Mouse (Mus musculus) stomach, postnatal 0 days (tissue): Measurements from ENCODE around the gene Tmem245. TPM values are rescaled to one million over a fixed set of nuclear protein-coding genes. Genes with fewer than 3 reads are reported as not detected.

Source experiments
- ATAC-seq: fragments of 200-750 bp; cut with Nextera tagmentation; 2 replicates; pipeline ENCODE4 v1.8.0; 2017; ENCODE audit not compliant: low FRiP score, low TSS enrichment
- DNase-seq: peaks from one replicate; pipeline ENCODE4 v3.0.0-alpha.2; 2016; ENCODE audit warnings: low spot score
- H3K27ac ChIP-seq: fragments of 300-500 bp; sonication (generic); replicated peaks from 2 replicates; pipeline ENCODE4 v1.5.1; 2014; ENCODE audit warnings: mild to moderate bottlenecking, control low read depth
- H3K27me3 ChIP-seq: fragments of 300-500 bp; sonication (generic); 2 replicates; pipeline ENCODE4 v1.6.1; 2014; ENCODE audit warnings: low read length; ENCODE audit not compliant: control insufficient read depth, insufficient read depth
- H3K36me3 ChIP-seq: fragments of 300-500 bp; sonication (generic); 2 replicates; pipeline ENCODE4 v1.6.1; 2014; ENCODE audit warnings: low read length, mixed read lengths; ENCODE audit not compliant: control insufficient read depth, insufficient read depth
- H3K4me1 ChIP-seq: fragments of 300-500 bp; sonication (generic); replicated peaks from 2 replicates; pipeline ENCODE4 v1.6.1; 2014; ENCODE audit warnings: antibody characterized with exemption; ENCODE audit not compliant: control insufficient read depth, insufficient read depth
- H3K4me2 ChIP-seq: fragments of 300-500 bp; sonication (generic); replicated peaks from 2 replicates; pipeline ENCODE4 v1.6.1; 2014; ENCODE audit warnings: low read depth, mild to moderate bottlenecking, control low read depth, moderate library complexity
- H3K4me3 ChIP-seq: fragments of 300-500 bp; sonication (generic); 2 replicates; pipeline ENCODE4 v1.5.1; 2014; ENCODE audit warnings: low read depth, low read length, control low read depth
- H3K9ac ChIP-seq: fragments of 300-500 bp; sonication (generic); 2 replicates; pipeline ENCODE4 v1.6.1; 2014; ENCODE audit warnings: mild to moderate bottlenecking, low read length, control low read depth, mixed read lengths
- H3K9me3 ChIP-seq: fragments of 300-500 bp; sonication (generic); 2 replicates; pipeline ENCODE4 v1.6.1; 2016; ENCODE audit warnings: low read length; ENCODE audit not compliant: control insufficient read depth
- CTCF ChIP-seq: IDR thresholded peaks from 2 replicates; pipeline ENCODE4 v1.5.1; 2016; ENCODE audit warnings: antibody characterized with exemption, low read depth, mild to moderate bottlenecking, moderate library complexity
- EP300 ChIP-seq: optimal IDR thresholded peaks from 2 replicates; pipeline ENCODE3; 2016; ENCODE audit warnings: antibody characterized with exemption
- WGBS: fragments of 180-500 bp; shearing (Covaris S2); extraction: QIAGEN DNeasy Blood & Tissue Kit; methylation state at CpG from one replicate; pipeline ENCODE4 v1.1.7; 2014; 5-methylcytosine and 5-hydroxymethylcytosine counted together
- polyA plus RNA-seq: library from polyadenylated mRNA; unstranded; fragments of >200 nt; fragmentation: Nextera tagmentation; extraction: Ambion mirVana; gene quantifications from 2 replicates; pipeline ENCODE4 v1.2.1, GENCODE M21; 2015

Tmem245 gene
- polyA plus RNA-seq, 1 experiment from 2014 or later = 4.9 TPM

DNA sequence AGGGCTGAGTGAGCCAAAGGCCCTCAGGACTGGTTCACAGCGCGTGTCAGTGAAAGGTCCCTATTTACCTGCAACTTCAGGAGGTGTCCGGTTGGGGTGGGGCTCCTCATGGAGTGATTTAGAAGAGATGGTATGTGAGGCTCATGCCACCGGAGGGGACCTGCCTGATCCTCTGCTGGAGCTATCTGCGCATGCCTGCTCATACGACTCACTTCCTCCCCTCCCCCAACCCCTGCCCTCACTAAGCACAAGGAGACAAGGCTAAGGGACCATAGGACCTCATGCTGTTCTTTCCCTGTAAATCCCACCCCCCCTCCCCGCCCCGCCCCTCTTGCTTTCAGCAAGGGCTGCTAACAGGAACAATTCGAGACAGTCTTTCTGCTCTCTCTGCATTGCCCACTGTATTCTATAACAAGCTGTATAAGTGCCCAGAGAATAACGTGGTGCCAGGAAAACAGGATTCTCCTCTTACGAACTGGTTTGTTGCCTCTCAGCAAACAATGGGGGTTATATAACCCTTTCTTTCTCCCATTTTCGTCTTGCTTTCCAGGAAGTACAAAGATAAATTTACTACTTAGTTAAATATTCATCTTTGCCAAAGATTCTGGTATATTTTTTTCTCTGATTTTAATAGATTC, 101.2 kb downstream of the Tmem245 start:
- Histone ChIP-seq H3K9me3 (no peaks in the 10 kb centered on the region), H3K4me3 (no peak overlapping the region), H3K36me3 (no peaks in the 10 kb centered on the region; the same call in 1 of the 2 replicates), H3K4me2 (no peak overlapping the region), H3K4me1 (peaks cover 2% of the 10 kb centered on the region; the same call in 1 of the 2 replicates), H3K27ac (no peak overlapping the region), H3K27me3 (no peaks in the 10 kb centered on the region), H3K9ac (no peak overlapping the region)
- DNase-seq (no peak), ATAC-seq (no peak)
- TF ChIP-seq EP300 (no peak), CTCF (no peak)
- WGBS = 67% methylated on average over 12 of the region's 12 CpGs

GRCm38 (mm10) chr4:56844911-56845310, 102.3 kb downstream of the Tmem245 start:
- TF ChIP-seq EP300 = no peak
- no peak for TF ChIP-seq CTCF
- H3K4me3 ChIP-seq = no peak overlapping the region
- no peaks in the 10 kb centered on the region for H3K9me3 ChIP-seq
- no peak overlapping the region for H3K4me2 ChIP-seq
- DNase-seq (no peak), ATAC-seq (no peak)
- H3K36me3 ChIP-seq = no peaks in the 10 kb centered on the region; the same call in 1 of the 2 replicates
- no peak overlapping the region for H3K27ac ChIP-seq
- no peaks in the 10 kb centered on the region for H3K4me1 ChIP-seq
- WGBS = 81% methylated on average over 4 of the region's 4 CpGs
- H3K9ac ChIP-seq = no peak overlapping the region
- H3K27me3 ChIP-seq = no peaks in the 10 kb centered on the region

DNA sequence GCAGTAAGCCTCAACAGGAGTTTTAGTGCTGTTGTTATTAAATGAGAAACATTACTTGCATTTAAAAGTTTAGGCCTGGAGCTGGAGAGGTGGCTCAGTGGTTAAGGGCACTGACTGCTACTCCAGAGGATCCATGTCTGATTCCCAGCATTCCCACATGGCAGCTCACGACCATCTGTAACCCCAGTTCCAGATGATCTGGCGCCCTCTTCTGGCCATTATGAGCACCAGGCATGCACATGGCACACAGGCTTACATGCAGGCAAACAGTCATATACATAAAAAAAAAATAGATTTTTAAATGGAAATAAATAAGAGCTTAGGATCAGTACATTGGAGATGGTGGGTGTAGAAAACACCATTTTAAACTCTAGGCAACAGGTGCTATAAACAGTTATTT, 103.3 kb downstream of the Tmem245 start:
- H3K36me3 ChIP-seq = no peaks in the 10 kb centered on the region; the same call in 1 of the 2 replicates
- no peak overlapping the region for H3K27ac ChIP-seq
- H3K4me1 ChIP-seq = no peaks in the 10 kb centered on the region
- H3K4me2 ChIP-seq = no peak overlapping the region
- H3K27me3 ChIP-seq = no peaks in the 10 kb centered on the region
- no peak for DNase-seq
- H3K9me3 ChIP-seq = no peaks in the 10 kb centered on the region
- no peak for ATAC-seq
- H3K9ac ChIP-seq = no peak overlapping the region
- 95% methylated on average over 2 of the region's 2 CpGs for WGBS
- TF ChIP-seq EP300 (no peak), CTCF (peak; percentile 42)
- no peak overlapping the region for H3K4me3 ChIP-seq

DNA sequence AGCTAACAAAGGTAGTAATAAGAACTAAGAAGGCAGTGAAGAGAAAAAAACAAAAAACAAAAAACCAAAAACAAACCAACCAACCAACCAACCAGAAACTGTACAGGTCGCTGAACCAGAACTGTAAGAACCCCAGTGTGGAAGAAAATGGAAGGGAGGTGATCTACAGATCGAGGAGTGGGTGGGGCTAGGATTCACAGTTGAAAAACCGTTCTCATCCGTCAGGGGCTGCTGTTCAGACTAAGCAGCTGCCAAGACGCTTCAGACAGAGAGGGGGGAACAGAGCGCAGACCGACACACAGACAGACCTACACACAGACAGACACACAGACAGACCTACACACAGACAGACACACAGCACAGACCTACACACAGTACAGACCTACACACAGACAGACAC, 104.7 kb downstream of the Tmem245 start:
- WGBS = 69% methylated on average over 7 of the region's 7 CpGs
- Histone ChIP-seq H3K36me3 (no peaks in the 10 kb centered on the region; the same call in 1 of the 2 replicates), H3K4me1 (no peaks in the 10 kb centered on the region), H3K4me3 (no peak overlapping the region), H3K27me3 (no peaks in the 10 kb centered on the region), H3K9ac (no peak overlapping the region), H3K9me3 (no peaks in the 10 kb centered on the region), H3K27ac (no peak overlapping the region), H3K4me2 (no peak overlapping the region)
- ATAC-seq (no peak), DNase-seq (no peak)
- TF ChIP-seq EP300 (no peak), CTCF (no peak)

- WGBS = 54% methylated on average over 3 of the region's 3 CpGs
- Histone ChIP-seq H3K4me3 (no peak overlapping the region), H3K36me3 (no peaks in the 10 kb centered on the region; the same call in 1 of the 2 replicates), H3K9me3 (no peaks in the 10 kb centered on the region), H3K27me3 (no peaks in the 10 kb centered on the region), H3K4me2 (no peak overlapping the region), H3K9ac (no peak overlapping the region), H3K27ac (no peak overlapping the region), H3K4me1 (no peaks in the 10 kb centered on the region)
- DNase-seq (no peak), ATAC-seq (no peak)
- TF ChIP-seq CTCF = no peak
- no peak for TF ChIP-seq EP300
Measured at GRCm38 (mm10) chr4:56840297-56840696, 106.9 kb downstream of the Tmem245 start.

DNA sequence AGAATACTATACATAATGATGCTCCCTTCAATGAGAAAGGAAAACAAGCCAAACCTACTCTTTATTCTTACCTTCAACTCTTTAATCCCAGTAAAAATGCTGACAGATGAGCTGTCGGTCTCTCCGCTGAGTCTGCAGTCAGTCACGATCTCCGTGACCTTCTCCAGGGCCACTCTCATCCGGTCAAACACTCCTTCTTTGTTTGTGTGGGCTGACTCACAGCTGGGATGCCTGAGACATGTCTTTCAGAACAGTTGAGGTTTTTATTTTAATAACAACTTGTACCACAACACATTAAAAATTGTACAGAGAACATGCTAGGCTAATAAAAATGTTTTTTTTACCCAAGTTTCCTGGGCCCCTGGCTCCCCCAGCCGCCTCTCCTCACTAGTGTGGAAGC, 109.6 kb downstream of the Tmem245 start:
- Histone ChIP-seq H3K36me3 (no peaks in the 10 kb centered on the region; the same call in 1 of the 2 replicates), H3K27me3 (no peaks in the 10 kb centered on the region), H3K4me3 (no peak overlapping the region), H3K9ac (no peak overlapping the region), H3K27ac (no peak overlapping the region), H3K9me3 (no peaks in the 10 kb centered on the region), H3K4me2 (no peak overlapping the region), H3K4me1 (no peaks in the 10 kb centered on the region)
- WGBS = 74% methylated on average over 6 of the region's 6 CpGs
- ATAC-seq (no peak), DNase-seq (no peak)
- TF ChIP-seq CTCF = no peak
- TF ChIP-seq EP300 = no peak
